Mouse (Mus musculus) retina, embryonic 14.5 days (tissue): ENCODE measurements around the gene Timm22.

ENCODE experiments used
- DNase-seq: peaks from one replicate; pipeline ENCODE4 v3.0.0-alpha.2; 2015; ENCODE audit warnings: low spot score

Timm22 gene

DNA sequence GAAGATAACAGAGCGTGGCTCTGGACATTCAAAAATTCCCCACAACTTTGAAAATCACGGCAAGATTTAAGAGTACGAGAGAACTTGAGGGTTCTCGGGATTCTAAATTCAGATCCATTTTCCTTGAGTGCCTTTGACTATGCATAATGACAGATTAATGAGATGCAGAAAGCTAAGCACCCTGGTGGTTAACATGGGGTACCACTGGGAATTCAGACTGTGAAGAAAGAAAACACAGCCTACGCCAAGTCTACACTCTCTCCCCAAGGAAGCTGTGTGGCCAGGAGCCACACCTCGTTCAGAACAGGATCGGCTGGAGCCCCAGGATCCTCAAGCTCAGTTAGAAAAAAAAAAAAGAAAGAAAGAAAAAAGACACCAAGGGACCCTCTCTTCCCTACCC is 14.2 kb upstream of the Timm22 start:
- DNase-seq, result no peak

DNA sequence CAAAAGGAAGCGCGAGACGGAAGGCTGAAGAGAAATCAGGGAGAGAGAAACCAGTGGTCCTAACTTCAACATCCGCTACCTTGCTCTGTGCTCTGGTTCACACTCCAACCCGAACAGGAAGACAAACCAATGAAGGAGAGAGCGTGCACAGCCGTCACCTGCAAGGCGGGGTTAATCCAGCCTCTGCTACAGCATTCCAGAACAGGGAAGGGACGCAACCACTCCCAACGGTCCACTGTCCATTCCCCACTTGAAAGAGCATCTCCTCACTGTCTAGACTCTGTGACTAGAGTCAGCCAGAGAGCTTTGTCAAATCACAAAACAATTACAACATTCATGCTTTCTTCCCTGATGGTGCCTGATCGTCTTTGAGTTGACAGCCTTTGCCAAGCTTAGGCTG is 13.8 kb upstream of the Timm22 start:
- DNase-seq, result no peak

DNA sequence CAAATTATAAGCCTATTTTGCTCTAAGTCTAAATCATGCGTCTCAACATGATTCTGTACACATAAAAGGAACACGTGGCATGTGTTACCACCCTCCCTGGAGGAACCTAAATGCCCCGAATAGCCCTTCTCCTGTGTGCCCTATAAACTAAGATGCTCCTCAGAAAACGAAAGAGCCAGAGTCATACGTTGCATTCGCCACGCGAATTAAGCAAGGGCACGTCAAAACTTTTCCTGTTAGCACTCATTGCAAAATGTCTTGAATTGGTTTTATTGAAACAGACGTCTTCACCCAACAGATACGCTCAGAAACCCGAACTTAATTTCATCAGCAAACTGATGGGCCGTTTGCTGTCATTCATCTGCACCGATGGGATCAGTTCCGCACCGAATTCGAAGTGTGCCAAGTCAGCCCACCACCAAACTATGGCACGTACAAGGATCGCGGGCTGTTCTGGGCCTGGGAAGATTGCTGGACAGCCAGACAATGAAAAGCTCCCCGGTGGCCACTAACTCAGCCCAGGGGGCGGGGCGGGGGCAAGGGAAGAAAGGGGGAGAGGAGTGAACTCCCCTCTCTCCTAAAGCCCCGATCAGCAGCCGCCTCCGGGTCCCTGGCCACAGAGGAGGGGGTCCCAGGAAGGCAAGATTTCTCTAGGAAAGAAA is 9.0 kb upstream of the Timm22 start:
- peak; percentile 65 for DNase-seq

DNA sequence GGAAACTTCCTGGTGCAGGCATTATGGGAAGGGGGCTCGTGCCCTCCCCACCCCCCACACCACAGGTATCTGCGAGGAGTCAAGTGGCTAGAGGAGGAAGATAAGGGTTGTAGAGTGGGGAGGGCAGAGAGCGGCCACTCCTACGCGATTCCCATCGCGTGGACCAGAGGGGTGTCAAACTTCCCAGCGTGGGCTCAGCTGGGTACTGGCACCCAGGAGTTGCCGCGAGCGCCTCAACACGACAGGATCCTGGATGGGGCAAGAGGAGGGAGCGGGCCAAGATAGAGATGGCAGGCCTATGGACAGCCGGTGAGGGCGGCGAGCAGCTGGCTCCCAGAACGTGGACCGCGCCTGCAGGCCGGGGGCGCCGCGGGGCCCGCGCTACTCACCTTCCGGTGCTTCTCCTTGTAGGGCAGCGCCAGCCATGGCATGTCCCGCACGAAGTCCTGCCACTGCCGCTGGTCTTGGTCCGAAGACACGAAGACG is 8.4 kb upstream of the Timm22 start:
- DNase-seq, result peak; percentile 56

DNA sequence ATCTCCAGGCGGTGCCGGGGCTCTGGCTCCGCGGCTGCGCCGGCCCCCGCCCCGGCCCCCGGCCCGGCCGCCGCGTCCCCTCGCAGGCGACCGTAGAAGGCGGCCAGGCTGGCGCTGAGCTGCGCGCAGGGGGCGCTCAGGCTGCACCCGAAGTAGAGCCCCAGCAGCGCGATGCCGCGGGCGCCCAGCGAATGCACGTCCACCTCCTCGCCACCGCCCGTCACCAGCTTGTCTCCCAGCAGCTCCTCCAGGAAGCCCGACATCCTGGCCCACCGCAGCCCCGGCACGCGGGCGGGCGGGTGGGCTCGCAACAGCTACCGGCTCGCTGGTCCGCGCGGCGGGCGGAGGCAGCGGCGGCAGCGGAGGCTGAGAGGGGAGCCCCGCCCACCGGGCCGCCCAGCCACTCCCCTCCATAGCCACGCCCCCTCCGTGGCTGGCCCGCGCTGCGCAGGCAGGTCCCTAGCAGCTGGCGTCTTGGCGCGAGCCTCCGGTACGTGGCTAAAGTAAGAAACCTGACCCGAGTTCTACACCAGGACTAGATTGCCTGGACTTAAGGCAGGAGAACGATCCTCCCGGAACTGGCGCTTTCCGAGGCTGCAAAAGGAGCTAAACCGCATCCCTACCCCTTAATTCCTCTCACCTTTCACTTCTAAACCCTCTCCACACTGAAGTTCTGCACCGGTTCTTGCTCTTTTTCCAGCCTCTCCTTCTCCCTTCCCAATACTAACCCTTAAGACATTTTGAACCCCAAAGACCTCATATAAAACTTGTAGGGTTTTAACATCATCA is 7.8 kb upstream of the Timm22 start, which contains the start of gene Nxn:
Gene Nxn, minus strand, starts transcription at position 343 of the 789 bp plus-strand sequence.
- DNase-seq, result peak; percentile 94

DNA sequence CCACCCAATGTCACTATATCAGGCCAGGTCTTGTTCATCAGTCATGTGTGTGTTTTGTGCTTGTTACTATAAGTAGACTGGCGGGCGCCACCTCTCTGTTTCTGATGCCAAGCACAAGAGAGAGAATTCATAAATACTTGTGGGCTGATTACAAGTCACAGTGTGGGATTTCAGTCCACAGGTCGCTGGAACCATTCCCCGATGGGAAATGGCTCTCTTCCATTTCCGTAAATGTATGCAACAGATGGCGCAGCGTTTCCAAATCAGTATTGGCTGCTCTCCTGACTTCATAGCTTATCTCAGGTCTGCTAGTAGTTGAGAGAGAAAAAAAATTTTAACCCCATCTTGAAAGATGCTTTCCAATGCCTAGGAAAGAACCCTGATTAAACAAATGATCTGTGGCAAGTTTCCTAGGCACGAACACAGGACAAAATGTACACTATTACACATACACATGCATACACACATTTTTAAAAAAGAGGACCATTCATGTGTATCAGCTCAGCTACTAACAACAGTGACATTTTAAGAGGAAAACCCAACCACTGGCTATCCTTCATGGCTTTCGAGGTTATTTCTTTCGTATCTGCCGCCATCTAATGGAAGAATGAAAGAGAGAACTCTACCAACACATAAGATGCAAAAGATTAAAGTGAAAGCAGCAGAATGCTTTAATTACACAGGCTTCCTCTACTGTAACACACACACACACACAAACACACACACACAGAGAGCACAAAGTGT is 7.0 kb upstream of the Timm22 start:
- DNase-seq, result peak; percentile 82

DNA sequence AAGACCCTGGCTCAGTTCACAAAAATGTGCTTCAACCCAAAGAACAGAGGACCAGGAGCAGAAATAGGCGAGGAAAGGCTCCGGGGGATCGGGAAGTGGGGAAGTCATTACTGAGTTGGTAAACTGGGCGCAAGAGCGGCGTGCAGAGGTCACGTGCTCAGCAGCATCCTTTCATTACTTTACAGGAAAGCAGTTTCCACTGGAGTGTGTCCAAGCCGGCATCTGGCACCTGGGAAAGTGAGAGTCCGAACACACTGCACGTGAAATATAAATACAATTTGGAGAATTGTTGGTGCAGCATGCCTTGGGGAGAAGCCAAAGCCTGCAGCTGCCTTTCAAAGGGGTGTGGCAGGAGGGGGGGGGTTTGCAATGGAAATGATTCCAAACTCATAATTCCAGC is 5.4 kb upstream of the Timm22 start:
- no peak for DNase-seq

DNA sequence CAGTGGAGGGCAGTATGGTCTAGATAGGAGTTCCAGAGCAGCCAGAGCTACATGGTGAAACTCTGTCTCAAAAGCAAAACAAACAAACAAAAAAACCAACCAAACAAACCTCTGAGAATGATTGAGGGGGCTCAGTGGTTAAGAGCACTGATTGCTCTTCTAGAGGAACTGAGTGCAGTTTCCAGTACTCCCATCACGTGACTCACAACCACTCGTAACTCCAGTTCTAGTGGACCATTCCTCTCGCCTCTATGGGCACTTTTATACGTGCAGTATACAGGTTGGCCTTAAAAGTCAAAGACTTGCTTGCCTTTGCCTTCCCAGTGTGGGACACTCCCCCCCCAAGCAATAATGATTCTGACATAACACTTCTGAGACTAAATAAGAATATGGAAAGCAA is 1.6 kb upstream of the Timm22 start:
- DNase-seq, result no peak

DNA sequence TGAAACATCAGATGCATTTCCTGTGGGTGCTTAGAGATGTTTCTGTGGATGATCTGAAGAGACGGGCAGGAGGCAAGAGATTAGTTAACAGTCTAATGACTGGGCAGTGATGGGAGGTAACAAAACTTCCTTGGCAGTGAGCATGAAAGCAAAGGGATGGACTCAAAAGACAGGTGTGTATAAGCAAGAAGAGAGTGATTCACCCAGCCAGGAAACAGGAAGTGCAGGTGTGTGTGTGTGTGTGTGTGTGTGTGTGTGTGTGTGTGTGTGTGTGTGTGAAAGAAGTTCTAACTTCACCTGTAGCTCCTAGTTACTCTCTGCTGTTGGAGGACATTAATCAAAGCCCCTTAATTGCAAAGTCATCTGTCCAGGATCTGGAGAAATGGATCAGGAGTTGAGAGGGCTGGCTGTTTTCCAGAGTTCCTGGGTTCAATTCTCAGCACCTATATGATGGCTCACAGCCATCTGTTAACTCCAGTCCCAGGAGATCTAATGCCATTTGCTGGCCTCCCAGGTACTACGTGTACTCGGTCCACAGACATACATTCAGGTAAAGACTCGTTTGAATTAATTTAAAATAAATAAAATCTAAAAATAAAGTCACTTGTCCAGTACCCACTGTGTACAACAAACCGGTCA is 1.0 kb upstream of the Timm22 start:
- DNase-seq, result no peak

DNA sequence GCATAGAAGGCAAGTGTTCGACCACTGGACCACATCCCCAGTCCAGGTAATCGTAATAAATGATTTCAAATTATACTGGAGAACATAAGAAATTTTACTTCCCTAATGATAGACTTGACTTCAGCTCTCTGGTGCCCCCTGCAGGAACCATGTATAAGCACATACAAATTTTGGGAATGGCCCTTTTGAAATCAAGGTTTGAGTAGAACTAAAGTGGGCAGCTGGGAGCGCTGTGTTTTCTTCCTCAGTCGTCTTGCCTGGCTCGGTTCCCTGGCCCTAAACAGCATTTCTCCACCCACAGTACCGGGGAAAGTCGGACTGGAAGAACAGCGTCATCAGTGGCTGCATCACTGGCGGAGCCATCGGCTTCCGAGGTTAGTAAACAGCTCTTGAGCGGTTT is 4.1 kb downstream of the Timm22 start:
- DNase-seq, result peak; percentile 77

DNA sequence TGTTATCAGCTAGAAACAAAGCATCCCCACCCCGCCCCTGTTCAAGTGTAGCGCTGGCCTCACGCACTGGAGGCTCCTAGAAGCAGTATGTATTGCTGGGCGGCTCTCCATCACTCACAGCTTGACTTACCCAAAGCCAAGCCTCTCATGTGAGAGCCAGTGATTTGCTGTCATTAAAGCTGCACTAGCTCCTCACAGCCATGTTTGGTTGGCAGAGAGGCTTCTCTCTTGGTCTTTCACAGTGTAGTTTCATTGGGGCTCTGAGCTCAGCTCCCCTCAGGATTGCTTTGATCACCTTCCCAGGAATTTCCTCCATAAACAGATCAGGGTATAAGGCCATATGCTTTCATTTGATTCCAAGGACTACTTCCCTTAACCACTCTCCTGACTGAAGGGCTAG is 6.5 kb downstream of the Timm22 start:
- DNase-seq, result no peak

DNA sequence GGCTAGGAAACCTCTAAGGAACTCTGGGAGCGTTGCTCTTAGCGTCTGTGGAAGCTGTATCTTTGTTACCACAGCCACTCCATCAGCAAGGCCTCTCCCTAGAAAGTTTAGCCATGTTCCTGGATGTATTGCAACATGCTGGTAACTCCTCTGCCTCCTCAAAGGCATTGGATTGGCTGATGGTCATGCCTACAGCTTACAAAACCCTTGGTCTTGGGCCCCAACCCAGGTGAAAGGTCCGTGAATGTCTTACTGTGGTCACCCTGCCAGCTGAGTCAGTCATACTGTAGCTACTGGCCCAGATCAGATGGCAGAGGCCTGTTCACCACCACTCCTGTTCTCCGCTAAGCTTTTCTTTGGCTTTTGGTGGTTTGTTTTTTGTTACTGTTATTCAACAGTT is 8.2 kb downstream of the Timm22 start:
- no peak for DNase-seq

DNA sequence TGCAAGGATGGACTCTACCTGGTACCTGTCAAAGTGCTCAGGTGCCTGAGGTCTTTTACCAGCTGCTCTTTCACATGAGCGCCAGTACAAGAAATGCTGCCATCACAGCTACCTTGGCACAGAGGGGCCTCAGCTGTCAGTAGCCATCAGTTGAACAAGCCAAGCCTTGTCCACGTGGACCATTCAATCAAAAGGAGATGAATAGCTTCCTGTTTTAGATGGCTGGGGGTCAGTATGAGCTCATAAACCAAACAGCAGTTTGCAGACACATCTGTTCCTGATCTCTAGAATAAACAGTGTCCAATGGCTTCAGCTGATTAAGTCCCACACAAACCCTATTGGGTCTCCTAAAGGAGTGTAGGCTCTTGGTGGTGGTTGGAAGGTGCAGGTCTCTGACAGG is 9.2 kb downstream of the Timm22 start:
- DNase-seq, result no peak

DNA sequence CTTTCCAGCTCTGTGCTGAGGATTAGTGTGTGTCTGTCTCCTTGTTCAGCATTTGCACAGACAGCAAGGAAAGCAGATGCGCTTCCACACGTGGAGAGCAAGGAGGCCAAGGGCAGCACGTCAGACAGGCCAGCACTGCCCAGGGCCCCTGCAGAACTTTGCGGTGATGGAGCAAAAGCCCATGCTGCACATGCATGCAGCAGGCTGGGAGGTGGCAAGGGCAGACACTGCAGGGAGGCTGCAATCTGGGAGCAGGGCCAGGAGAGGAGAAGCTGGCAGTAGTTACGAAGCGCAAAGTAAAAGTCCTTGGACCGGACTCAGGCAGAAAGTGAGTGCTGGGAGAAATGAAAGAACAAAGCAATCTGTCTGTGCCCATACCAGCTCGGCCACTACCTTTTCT is 11.7 kb downstream of the Timm22 start:
- DNase-seq, result no peak

DNA sequence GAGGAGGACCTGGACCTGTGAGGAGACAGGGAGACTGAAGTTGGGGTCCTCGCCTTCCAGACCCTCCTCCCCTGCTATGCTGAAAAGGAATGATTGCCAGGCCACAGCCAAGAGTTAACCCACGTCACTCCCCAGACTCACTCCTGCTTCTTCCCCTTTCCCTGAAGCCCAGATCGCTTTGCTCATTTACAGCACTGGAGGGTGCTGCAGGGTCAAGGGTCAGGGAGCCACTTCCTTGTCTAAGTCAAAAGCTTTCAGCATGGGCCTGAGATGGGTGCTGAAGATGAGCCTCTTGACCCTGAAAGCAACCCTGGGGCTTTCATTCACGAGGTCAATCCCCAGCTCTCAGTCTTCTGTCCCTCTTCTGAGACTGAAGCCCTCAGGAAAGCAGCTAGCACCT is 12.4 kb downstream of the Timm22 start:
- DNase-seq, result no peak

DNA sequence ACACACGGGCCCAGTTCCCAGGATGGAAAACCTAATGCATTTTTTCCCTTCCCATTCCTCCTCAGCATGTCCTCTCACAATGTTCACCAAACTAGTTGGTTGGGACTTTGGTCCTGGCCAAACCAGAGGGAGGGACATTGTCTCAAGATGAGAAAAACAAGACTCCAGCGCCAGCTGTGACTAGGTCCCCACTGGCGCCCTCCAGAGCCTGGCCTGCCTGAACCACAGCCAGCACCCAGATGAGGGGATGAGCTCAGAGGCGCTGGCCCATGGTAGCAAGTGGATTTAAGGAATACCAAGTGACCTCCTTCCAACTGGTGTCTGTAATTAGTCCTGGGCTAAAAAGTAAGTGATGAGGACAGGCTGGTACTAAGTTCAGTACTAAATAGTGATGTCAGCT is 14.1 kb downstream of the Timm22 start:
- no peak for DNase-seq

DNA sequence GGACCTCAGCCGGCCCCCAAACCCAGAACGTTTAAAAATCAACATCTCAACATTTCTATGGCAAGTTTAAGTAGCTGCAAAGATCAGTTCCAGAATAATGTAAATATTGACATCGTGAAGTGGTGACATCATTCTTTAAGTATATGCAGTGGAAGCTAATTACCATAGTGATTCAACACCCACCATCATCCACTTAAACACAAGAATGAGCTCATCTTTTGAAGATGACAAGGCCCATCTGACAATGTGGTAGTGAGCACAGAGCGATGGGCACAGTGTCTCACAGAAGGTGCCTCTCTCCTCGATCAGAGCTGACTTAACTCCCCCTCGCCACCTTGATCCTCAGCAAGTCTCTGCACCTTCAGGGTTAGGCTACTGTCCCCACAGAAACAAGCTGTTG is 19.0 kb downstream of the Timm22 start:
- no peak for DNase-seq

DNA sequence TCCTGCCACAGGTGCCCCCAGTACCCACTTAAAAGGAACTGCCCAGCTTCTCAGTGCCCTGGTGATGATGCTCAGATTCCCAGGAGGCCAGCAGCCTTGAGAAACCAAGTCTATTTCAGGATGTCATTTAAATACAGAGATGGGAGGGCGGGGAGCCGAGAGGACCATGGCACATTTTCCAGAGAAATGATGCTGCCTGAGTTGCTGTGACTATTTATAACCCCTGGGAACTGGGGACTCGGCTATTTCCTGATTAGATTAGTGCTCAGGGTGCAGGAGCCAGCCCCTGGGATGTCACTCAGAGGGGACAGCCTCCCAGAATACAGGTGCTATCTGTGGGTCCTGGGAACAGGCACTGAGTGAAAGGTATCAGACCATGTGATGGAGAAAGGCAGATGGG is 21.0 kb downstream of the Timm22 start:
- no peak for DNase-seq

DNA sequence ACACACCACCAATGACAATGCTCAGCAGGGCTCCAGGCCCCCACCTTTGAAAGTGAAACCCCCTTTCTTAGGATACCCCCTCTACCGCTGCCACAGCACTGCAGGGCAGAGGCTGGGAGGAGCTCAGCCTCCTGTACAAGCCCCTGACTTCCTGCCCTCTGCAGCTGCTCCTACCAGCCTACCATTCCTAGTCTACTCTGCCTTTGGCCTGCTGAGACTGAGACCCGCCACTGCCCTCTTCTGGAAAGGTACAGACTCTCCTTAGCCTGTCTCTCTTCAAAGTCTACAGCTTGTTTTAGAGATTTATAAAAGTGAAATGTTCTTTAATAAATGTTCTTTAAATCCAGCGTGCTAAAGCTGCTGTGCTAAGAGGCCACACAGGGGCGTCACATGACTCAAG is 22.3 kb downstream of the Timm22 start:
- no peak for DNase-seq

DNA sequence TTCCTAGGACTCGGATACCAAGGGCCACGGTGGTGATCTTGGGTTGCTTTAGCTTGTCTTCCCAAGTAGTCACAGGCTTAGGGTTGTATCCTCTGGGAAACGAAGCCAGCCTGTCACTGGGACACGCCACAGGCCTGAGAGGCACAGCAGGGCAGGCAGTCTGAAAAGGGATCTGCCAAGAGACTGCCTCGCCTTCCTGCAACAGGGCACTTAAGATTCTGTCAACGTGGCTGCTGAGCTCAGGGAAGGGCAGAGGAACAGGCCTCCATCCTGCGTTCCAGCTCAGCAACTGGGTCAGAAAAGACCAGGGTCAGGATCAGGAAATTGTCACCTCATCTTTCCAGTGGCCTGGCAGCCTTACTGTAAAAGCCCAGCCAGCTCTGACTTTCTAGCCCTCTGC is 22.8 kb downstream of the Timm22 start:
- DNase-seq, result no peak

DNA sequence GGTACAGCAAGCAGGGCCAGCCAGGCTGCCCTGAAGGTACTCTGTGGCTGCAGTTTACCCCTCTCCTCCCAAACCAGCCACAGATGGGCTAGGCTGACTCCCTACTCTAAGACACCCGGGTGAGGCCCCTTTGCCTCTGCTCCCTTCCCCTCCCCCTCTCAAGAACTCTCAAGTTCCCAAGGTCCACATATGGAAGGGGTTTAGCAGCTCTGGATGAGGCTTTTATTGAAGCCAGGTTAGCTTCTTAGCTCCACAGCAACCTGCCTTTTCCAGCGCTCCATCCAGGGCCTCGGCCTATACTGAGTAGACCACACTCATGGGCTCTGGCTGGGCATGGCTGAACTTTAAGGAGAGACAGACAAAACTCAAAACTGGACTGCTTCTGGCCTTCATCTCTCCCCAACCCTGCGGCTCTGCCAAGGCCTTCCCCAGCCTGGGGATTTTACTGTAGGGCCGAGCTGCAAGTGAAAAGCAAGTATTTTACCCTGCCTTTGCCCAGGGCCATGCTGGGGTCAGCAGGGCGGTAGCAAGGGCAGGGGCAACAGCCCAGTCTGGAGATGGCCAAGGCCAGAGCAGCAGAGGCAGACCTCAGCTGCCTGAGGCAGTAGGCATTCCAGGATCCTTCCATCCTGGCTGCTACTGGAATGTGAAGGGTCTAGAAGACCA is 23.3 kb downstream of the Timm22 start:
- DNase-seq, result no peak

DNA sequence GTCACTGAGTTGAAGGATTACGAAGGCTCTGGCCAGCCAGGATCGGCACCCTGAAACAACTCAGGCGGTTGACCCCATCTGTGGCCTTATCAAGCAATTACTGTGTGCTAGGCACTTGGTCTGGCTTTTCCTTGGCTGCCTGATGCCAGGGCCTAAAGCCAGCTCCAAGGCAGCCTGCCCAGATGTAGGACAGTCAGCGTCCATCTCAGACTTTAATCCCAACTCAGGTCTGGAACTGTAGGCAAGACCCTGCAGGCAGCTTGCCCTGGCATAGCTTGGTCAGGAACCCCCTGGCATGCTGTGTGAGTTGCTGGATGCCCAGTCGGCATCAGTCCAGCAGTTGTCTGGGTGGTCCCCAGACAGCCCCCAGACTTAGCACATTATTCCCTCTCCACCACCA is 29.3 kb downstream of the Timm22 start:
- DNase-seq, result no peak
